Mouse (Mus musculus) limb, embryonic 10.5 days (tissue): ENCODE measurements around the gene Naip6. TPM values are rescaled to one million over a fixed set of nuclear protein-coding genes. Genes with fewer than 3 reads are reported as not detected.
"Not testable (repeated sequence)": the region's sequence is repeated elsewhere in the genome, so short reads cannot be mapped to it uniquely, and the experiment has no call there.

Experiments
- DNase-seq: peaks from one replicate; pipeline ENCODE4 v3.0.0-alpha.2; 2017; ENCODE audit warnings: low spot score
- H3K27ac ChIP-seq: fragments of 300-500 bp; sonication (generic); 2 replicates; pipeline ENCODE4 v1.5.1; 2016; ENCODE audit warnings: mild to moderate bottlenecking
- H3K27me3 ChIP-seq: fragments of 300-500 bp; sonication (generic); 2 replicates; pipeline ENCODE4 v1.6.1; 2016; ENCODE audit warnings: low read depth, mild to moderate bottlenecking; ENCODE audit not compliant: poor library complexity, severe bottlenecking
- H3K36me3 ChIP-seq: fragments of 300-500 bp; sonication (generic); 2 replicates; pipeline ENCODE4 v1.6.1; 2016; ENCODE audit warnings: mild to moderate bottlenecking, moderate library complexity
- H3K4me1 ChIP-seq: fragments of 300-500 bp; sonication (generic); 2 replicates; pipeline ENCODE4 v1.6.1; 2016
- H3K4me3 ChIP-seq: fragments of 300-500 bp; sonication (generic); 2 replicates; pipeline ENCODE4 v1.5.1; 2016; ENCODE audit warnings: mild to moderate bottlenecking, moderate library complexity
- H3K9me3 ChIP-seq: fragments of 300-500 bp; sonication (generic); replicated peaks from 2 replicates; pipeline ENCODE4 v1.6.1; 2016; ENCODE audit warnings: mild to moderate bottlenecking
- WGBS: fragments of 180-500 bp; shearing (Covaris S2); methylation state at CpG from one replicate; pipeline ENCODE4 v1.1.7; 2016; 5-methylcytosine and 5-hydroxymethylcytosine counted together
- polyA plus RNA-seq: library from polyadenylated mRNA; unstranded; fragments of >200 nt; fragmentation: Nextera tagmentation; extraction: Ambion mirVana; gene quantifications from 2 replicates; pipeline ENCODE4 v1.2.1, GENCODE M21; 2016

The Naip6 gene
- 0.04 and 0.08 TPM in 2 replicates for polyA plus RNA-seq

DNA sequence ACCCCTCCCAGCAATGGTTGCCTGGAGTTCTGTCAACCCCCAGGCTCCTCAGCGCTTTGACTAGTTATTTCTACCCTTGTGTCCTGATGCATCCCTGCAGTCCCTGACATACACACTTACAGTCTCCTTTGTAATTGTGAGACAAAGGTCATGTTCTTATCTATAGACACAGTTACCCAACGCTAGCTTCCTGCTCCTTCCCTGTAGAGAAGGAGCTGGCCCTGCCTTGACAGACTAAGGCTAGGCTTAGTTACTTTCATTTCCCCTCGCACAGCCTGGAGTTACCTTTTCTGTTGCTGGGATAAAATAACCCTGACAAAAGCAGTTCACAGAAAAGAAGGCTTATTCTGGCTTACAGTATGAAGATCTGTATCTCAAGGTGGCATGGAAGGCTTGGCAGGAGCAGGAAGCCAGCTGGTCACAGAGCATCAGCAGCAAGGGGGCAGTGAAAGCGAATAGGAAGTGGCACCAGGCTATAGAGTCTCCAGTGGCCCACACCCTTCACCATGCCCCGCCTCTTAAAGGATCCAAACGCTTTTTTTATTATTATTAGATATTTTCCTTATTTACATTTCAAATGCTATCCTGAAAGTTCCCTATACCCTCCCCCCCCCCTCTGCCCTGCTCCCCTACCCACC, at the start of gene Naip6:
TSS of gene Naip6 (minus strand) at position 419 of the 638 bp plus-strand sequence.
- H3K9me3 ChIP-seq, H3K4me1 ChIP-seq, H3K4me3 ChIP-seq, H3K36me3 ChIP-seq, H3K27ac ChIP-seq, H3K27me3 ChIP-seq, DNase-seq: not testable (repeated sequence)
- WGBS = 82% methylated on average over 6 of the region's 6 CpGs

- H3K4me1 ChIP-seq, H3K9me3 ChIP-seq, DNase-seq, H3K36me3 ChIP-seq, H3K27me3 ChIP-seq, H3K27ac ChIP-seq, H3K4me3 ChIP-seq: not testable (repeated sequence)
- 82% methylated on average over 2 of the region's 2 CpGs for WGBS
Observed at GRCm38 (mm10) chr13:100352315-100352714, 34.8 kb upstream of the Naip6 start.

DNA sequence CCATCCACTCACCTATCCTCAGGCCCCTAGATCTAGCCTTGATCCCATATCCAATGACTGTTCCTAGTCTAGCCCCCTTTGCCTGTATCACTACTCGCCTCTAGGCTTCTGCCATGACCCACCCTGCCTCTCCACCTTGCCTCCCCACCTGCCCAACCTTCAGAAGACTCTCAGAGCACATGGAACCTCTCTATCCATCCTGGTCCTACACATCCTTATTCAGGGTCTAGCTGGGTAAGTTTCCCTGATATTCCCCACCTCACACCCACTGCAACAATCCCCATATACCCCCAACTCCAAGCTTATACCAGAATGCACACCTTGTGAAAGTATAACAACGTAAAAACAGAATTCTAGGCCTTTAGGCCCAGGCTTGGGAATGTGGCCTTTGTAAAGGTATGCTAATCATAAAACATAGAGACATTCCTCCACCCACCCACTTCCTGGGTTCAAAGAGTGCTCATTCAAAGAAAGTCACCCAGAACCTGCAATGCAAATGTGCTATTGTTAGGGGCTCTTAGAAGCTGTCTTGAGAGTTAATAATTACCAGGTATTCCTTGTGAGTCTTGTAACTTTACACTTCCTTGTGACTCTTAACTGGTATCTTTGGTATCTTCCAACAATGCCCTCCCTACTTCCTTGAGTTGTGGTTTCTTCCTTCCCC, 32.2 kb upstream of the Naip6 start:
- 82% methylated on average over 1 of the region's 2 CpGs for WGBS
- not testable (repeated sequence) for H3K4me1 ChIP-seq, H3K27me3 ChIP-seq, H3K27ac ChIP-seq, H3K9me3 ChIP-seq, DNase-seq, H3K36me3 ChIP-seq, H3K4me3 ChIP-seq

GRCm38 (mm10) chr13:100341822-100342221, 24.3 kb upstream of the Naip6 start:
- no peak for DNase-seq
- no peaks in the 10 kb centered on the region for H3K9me3 ChIP-seq
- no peak overlapping the region for H3K4me3 ChIP-seq
- H3K4me1 ChIP-seq = no peaks in the 10 kb centered on the region
- WGBS = 77% methylated on average over 2 of the region's 2 CpGs
- H3K27ac ChIP-seq = no peak overlapping the region
- H3K27me3 ChIP-seq = no peaks in the 10 kb centered on the region
- H3K36me3 ChIP-seq = no peaks in the 10 kb centered on the region

DNA sequence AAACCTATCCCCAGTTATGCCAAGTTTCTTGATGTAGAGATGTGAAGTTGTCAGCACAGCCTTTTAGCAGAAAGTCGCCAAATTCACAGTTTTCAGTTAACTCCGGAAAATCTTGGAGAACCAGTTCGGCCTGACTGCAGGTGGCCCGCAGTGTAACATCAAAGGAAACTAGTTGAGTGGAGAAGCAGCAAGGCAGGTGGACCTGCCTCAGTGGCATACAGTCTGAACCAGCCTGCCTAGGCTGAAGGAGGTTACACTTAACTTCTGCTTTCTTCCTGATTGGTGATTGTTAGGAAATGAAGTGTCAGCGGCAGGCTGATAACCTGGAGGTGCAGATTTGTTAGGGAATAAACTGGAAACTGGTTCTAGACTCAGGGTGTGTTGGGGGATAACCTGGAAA, 14.3 kb upstream of the Naip6 start:
- H3K9me3 ChIP-seq, H3K4me3 ChIP-seq, DNase-seq, H3K4me1 ChIP-seq, H3K27me3 ChIP-seq, H3K36me3 ChIP-seq, H3K27ac ChIP-seq: not testable (repeated sequence)
- 26% methylated on average over 5 of the region's 5 CpGs for WGBS

DNA sequence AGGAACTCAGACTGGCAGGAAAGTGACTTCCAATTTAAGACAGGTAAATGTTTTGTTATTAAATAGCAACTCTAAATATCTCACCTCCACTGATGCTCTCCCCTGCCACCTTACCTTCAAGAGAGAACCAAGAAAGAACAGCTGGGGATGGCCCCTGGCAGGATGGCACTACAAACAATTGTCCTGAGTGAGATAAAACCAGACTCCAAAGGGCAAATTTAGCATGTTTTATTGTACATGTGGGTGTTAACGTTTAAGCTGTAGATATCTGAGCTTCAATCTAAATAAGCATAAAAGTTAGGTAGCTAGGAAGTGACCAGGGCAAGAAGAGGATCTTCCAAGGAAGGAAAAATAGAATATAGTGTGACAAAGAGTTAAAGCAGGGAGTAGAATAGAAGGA, 11.4 kb upstream of the Naip6 start:
- WGBS = 28% methylated on average over 1 of the region's 1 CpGs
- DNase-seq, H3K9me3 ChIP-seq, H3K4me3 ChIP-seq, H3K27me3 ChIP-seq, H3K27ac ChIP-seq, H3K36me3 ChIP-seq, H3K4me1 ChIP-seq: not testable (repeated sequence)

DNA sequence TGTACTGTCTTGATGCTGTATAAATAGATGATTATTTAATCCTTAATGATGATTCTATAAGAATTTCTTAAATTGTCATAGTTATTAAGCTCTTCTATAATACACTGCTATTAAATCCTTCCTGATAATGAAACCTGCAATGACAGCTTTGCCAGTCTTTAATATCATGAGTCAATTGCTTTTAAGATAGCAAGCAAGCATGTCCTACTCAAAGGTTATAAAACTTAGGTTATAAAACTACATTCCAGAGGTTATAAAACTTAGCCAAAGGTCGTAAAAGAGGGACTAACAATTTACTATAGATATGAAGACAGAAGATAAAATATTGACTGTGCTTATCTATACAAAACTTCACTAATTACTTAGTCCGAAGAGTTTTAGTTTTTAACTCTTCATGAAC, 10.6 kb upstream of the Naip6 start:
- not testable (repeated sequence) for DNase-seq, H3K4me3 ChIP-seq, H3K36me3 ChIP-seq, H3K27me3 ChIP-seq, H3K4me1 ChIP-seq, H3K27ac ChIP-seq, H3K9me3 ChIP-seq
- 75% methylated on average over 2 of the region's 2 CpGs for WGBS

- H3K4me1 ChIP-seq, H3K9me3 ChIP-seq, H3K4me3 ChIP-seq, DNase-seq, H3K27me3 ChIP-seq, H3K36me3 ChIP-seq, H3K27ac ChIP-seq: not testable (repeated sequence)
- WGBS = 93% methylated on average over 3 of the region's 3 CpGs
Observed at GRCm38 (mm10) chr13:100322266-100322837, 4.9 kb upstream of the Naip6 start.

DNA sequence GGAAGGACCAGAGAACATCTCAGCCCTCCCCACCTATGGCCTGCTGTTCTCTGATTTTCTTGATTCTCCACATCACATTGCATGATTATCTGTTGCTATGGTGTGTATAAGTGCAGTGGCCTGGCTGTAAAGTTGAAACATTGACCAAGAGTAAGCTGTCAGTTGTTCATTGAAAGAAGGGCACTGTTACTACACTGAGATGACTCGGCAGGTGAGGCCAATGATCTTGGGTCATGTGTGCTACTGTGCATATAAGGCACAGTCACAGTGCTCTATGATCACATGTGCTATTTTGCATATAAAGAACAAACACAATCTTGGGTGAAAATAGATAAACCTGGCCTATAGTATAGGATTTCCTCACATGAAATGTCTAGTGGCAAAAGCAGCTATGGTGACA, 32.9 kb downstream of the Naip6 start:
- Histone ChIP-seq H3K9me3 (no peaks in the 10 kb centered on the region), H3K27ac (no peak overlapping the region), H3K4me3 (no peak overlapping the region), H3K27me3 (no peaks in the 10 kb centered on the region), H3K4me1 (no peaks in the 10 kb centered on the region), H3K36me3 (no peaks in the 10 kb centered on the region)
- no peak for DNase-seq
- 98% methylated on average over 1 of the region's 1 CpGs for WGBS

GRCm38 (mm10) chr13:100271474-100272132, 45.9 kb downstream of the Naip6 start:
- not testable (repeated sequence) for H3K4me1 ChIP-seq, H3K9me3 ChIP-seq, DNase-seq, H3K27ac ChIP-seq, H3K36me3 ChIP-seq, H3K27me3 ChIP-seq, H3K4me3 ChIP-seq
- no CpG with 5 or more reads among the region's 1 CpGs for WGBS

GRCm38 (mm10) chr13:100256996-100257395, 60.5 kb downstream of the Naip6 start:
- not testable (repeated sequence) for H3K36me3 ChIP-seq, H3K4me3 ChIP-seq, H3K4me1 ChIP-seq, H3K27ac ChIP-seq, H3K9me3 ChIP-seq, DNase-seq, H3K27me3 ChIP-seq
- WGBS = 80% methylated on average over 2 of the region's 2 CpGs

DNA sequence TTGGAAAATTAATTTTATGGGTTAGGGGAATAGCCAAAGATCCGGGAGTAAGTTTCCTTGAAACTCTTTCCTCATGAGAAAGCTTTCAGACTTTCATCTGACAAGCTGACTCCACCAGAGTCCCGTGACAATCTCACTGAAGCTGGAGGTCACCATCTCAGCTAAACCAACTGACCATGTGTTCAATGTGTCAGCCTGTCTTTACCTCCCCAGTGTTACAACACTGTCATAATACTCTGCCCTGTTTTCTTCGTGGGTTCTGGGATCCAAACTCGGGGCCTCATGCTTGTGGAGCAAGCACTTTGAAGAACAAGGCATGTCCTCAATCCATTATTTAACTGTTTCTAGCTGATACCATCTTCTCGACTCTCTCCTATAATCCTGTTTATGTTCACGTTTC, 61.5 kb downstream of the Naip6 start:
- DNase-seq, H3K4me1 ChIP-seq, H3K27ac ChIP-seq, H3K4me3 ChIP-seq, H3K9me3 ChIP-seq, H3K36me3 ChIP-seq, H3K27me3 ChIP-seq: not testable (repeated sequence)
- WGBS = 93% methylated on average over 6 of the region's 6 CpGs

- H3K27ac ChIP-seq, H3K4me1 ChIP-seq, H3K36me3 ChIP-seq, H3K4me3 ChIP-seq, DNase-seq, H3K27me3 ChIP-seq, H3K9me3 ChIP-seq: not testable (repeated sequence)
- 95% methylated on average over 2 of the region's 2 CpGs for WGBS
Observed at GRCm38 (mm10) chr13:100251897-100252296, 65.6 kb downstream of the Naip6 start.
